Mouse (Mus musculus): ENCODE data around the gene Gli3. TPM values are rescaled to one million over a fixed set of nuclear protein-coding genes. Genes with fewer than 3 reads are reported as not detected.
A peak's percentile ranks its signal among the peaks of the same experiment; 100 is the strongest.

The Gli3 gene
- polyA plus RNA-seq, 1 experiment from 2014 or later = 18.9 TPM

- Histone ChIP-seq H3K9me3 (no peaks in the 10 kb centered on the region), H3K4me3 (replicated peaks) (no peak overlapping the region), H3K4me1 (no peaks in the 10 kb centered on the region), H3K4me2 (no peak overlapping the region), H3K36me3 (no peaks in the 10 kb centered on the region), H3K9ac (no peak overlapping the region), H3K27ac (no peak overlapping the region), H3K27me3 (replicated peaks) (no peaks in the 10 kb centered on the region)
- no peak for ATAC-seq (ENCODE audit: insufficient read depth, low FRiP score, low read depth)
- WGBS = 94% methylated on average over 7 of the region's 7 CpGs
These were observed 250.5 kb downstream of the Gli3 start for GRCm38 (mm10) chr13:15713486-15713885.

GRCm38 (mm10) chr13:15714331-15714725 lies 251.3 kb downstream of the Gli3 start:
- Histone ChIP-seq H3K9me3 (no peaks in the 10 kb centered on the region), H3K36me3 (no peaks in the 10 kb centered on the region), H3K4me3 (replicated peaks) (no peak overlapping the region), H3K4me2 (no peak overlapping the region), H3K9ac (no peak overlapping the region), H3K27me3 (replicated peaks) (no peaks in the 10 kb centered on the region), H3K4me1 (no peaks in the 10 kb centered on the region), H3K27ac (no peak overlapping the region)
- no peak for ATAC-seq (ENCODE audit: insufficient read depth, low FRiP score, low read depth)
- 82% methylated on average over 4 of the region's 4 CpGs for WGBS

GRCm38 (mm10) chr13:15714726-15715437 lies 251.8 kb downstream of the Gli3 start:
- Histone ChIP-seq H3K27ac (no peak overlapping the region), H3K27me3 (replicated peaks) (no peaks in the 10 kb centered on the region), H3K4me3 (replicated peaks) (no peak overlapping the region), H3K36me3 (no peaks in the 10 kb centered on the region), H3K9me3 (no peaks in the 10 kb centered on the region), H3K4me2 (no peak overlapping the region), H3K9ac (no peak overlapping the region), H3K4me1 (no peaks in the 10 kb centered on the region)
- WGBS = 47% methylated on average over 8 of the region's 8 CpGs
- ATAC-seq (ENCODE audit: insufficient read depth, low FRiP score, low read depth) = no peak

- Histone ChIP-seq H3K36me3 (peaks cover 20% of the 10 kb centered on the region), H3K27ac (no peak overlapping the region), H3K4me2 (no peak overlapping the region), H3K27me3 (replicated peaks) (no peaks in the 10 kb centered on the region), H3K4me3 (replicated peaks) (no peak overlapping the region), H3K9ac (no peak overlapping the region), H3K9me3 (no peaks in the 10 kb centered on the region), H3K4me1 (no peaks in the 10 kb centered on the region)
- no peak for ATAC-seq (ENCODE audit: insufficient read depth, low FRiP score, low read depth)
- WGBS = 87% methylated on average over 1 of the region's 1 CpGs
These were observed 258.4 kb downstream of the Gli3 start for GRCm38 (mm10) chr13:15721446-15721845.

GRCm38 (mm10) chr13:15722766-15723379 lies 259.8 kb downstream of the Gli3 start:
- 94% methylated on average over 1 of the region's 1 CpGs for WGBS
- peaks cover 22% of the 10 kb centered on the region for H3K36me3 ChIP-seq
- no peak for ATAC-seq (ENCODE audit: insufficient read depth, low FRiP score, low read depth)

GRCm38 (mm10) chr13:15724723-15725122 lies 261.7 kb downstream of the Gli3 start:
- H3K4me2 ChIP-seq = no peak overlapping the region
- H3K4me1 ChIP-seq = no peaks in the 10 kb centered on the region
- H3K4me3 ChIP-seq (replicated peaks) = no peak overlapping the region
- peaks cover 22% of the 10 kb centered on the region for H3K36me3 ChIP-seq
- H3K27ac ChIP-seq = no peak overlapping the region
- no peak for ATAC-seq (ENCODE audit: insufficient read depth, low FRiP score, low read depth)
- H3K9me3 ChIP-seq = no peaks in the 10 kb centered on the region
- H3K9ac ChIP-seq = no peak overlapping the region
- WGBS = 90% methylated on average over 10 of the region's 10 CpGs
- H3K27me3 ChIP-seq (replicated peaks) = no peaks in the 10 kb centered on the region

More at GRCm38 (mm10) chr13:15722766-15723379, 259.8 kb downstream of the Gli3 start:
- H3K4me2 ChIP-seq = no peak overlapping the region
- H3K27ac ChIP-seq = no peak overlapping the region
- no peak overlapping the region for H3K9ac ChIP-seq
- H3K9me3 ChIP-seq = no peaks in the 10 kb centered on the region
- H3K4me1 ChIP-seq = no peaks in the 10 kb centered on the region
- H3K27me3 ChIP-seq (replicated peaks) = no peaks in the 10 kb centered on the region
- no peak overlapping the region for H3K4me3 ChIP-seq (replicated peaks)

GRCm38 (mm10) chr13:15741771-15742170 lies 278.7 kb downstream of the Gli3 start:
- ATAC-seq (ENCODE audit: insufficient read depth, low FRiP score, low read depth) = peak; percentile 89
- H3K27ac ChIP-seq = peak overlapping the region; percentile 41; the same call in 1 of the 2 replicates
- no peaks in the 10 kb centered on the region for H3K9me3 ChIP-seq
- no peak overlapping the region for H3K4me2 ChIP-seq
- no peak overlapping the region for H3K9ac ChIP-seq
- H3K4me3 ChIP-seq (replicated peaks) = no peak overlapping the region
- H3K4me1 ChIP-seq = no peaks in the 10 kb centered on the region; the same call in 1 of the 2 replicates
- 38% methylated on average over 1 of the region's 1 CpGs for WGBS
- no peaks in the 10 kb centered on the region for H3K27me3 ChIP-seq (replicated peaks)
- no peaks in the 10 kb centered on the region for H3K36me3 ChIP-seq

- 62% methylated on average over 3 of the region's 3 CpGs for WGBS
- no peak for ATAC-seq (ENCODE audit: insufficient read depth, low FRiP score, low read depth)
- Histone ChIP-seq H3K4me1 (no peaks in the 10 kb centered on the region; the same call in 1 of the 2 replicates), H3K27ac (peak overlapping the region; percentile 63), H3K9ac (no peak overlapping the region), H3K4me3 (replicated peaks) (no peak overlapping the region), H3K27me3 (replicated peaks) (no peaks in the 10 kb centered on the region), H3K9me3 (no peaks in the 10 kb centered on the region), H3K4me2 (no peak overlapping the region), H3K36me3 (no peaks in the 10 kb centered on the region)
These were observed 279.3 kb downstream of the Gli3 start for GRCm38 (mm10) chr13:15742308-15742707.

- no peaks in the 10 kb centered on the region; the same call in 1 of the 2 replicates for H3K4me1 ChIP-seq
- ATAC-seq (ENCODE audit: insufficient read depth, low FRiP score, low read depth) = no peak
- 49% methylated on average over 4 of the region's 4 CpGs for WGBS
- no peak overlapping the region for H3K9ac ChIP-seq
- no peaks in the 10 kb centered on the region for H3K36me3 ChIP-seq
- H3K27me3 ChIP-seq (replicated peaks) = no peaks in the 10 kb centered on the region
- no peak overlapping the region for H3K4me2 ChIP-seq
- H3K4me3 ChIP-seq (replicated peaks) = no peak overlapping the region
- peak overlapping the region; percentile 63 for H3K27ac ChIP-seq
- H3K9me3 ChIP-seq = no peaks in the 10 kb centered on the region
These were observed 279.7 kb downstream of the Gli3 start for GRCm38 (mm10) chr13:15742777-15743176.

GRCm38 (mm10) chr13:15758835-15759632 lies 296.0 kb downstream of the Gli3 start:
- Histone ChIP-seq H3K27ac (0 out of 2 replicates have a peak overlapping the region, but pooled peaks have one; percentile 2), H3K4me1 (no peaks in the 10 kb centered on the region; the same call in 1 of the 2 replicates)

GRCm38 (mm10) chr13:15759633-15760441 lies 296.8 kb downstream of the Gli3 start:
- peak overlapping the region; percentile 59 for H3K4me2 ChIP-seq
- WGBS = 39% methylated on average over 10 of the region's 10 CpGs
- H3K4me1 ChIP-seq = no peaks in the 10 kb centered on the region; the same call in 1 of the 2 replicates
- no peaks in the 10 kb centered on the region for H3K36me3 ChIP-seq
- no peaks in the 10 kb centered on the region for H3K9me3 ChIP-seq
- 0 out of 2 replicates have a peak overlapping the region, but pooled peaks have one; percentile 2 for H3K27ac ChIP-seq
- H3K9ac ChIP-seq = no peak overlapping the region
- peak; percentile 28; the same call in 1 of the 2 replicates for ATAC-seq (ENCODE audit: insufficient read depth, low FRiP score, low read depth)
- no peaks in the 10 kb centered on the region for H3K27me3 ChIP-seq (replicated peaks)
- H3K4me3 ChIP-seq (replicated peaks) = peak overlapping the region; percentile 35

More at GRCm38 (mm10) chr13:15758835-15759632, 296.0 kb downstream of the Gli3 start:
- H3K9ac ChIP-seq = no peak overlapping the region
- peak; percentile 68; the same call in 1 of the 2 replicates for ATAC-seq (ENCODE audit: insufficient read depth, low FRiP score, low read depth)
- 4% methylated on average over 38 of the region's 38 CpGs for WGBS
- H3K36me3 ChIP-seq = no peaks in the 10 kb centered on the region
- peak overlapping the region; percentile 59 for H3K4me2 ChIP-seq
- no peaks in the 10 kb centered on the region for H3K9me3 ChIP-seq
- peak overlapping the region; percentile 35 for H3K4me3 ChIP-seq (replicated peaks)
- no peaks in the 10 kb centered on the region for H3K27me3 ChIP-seq (replicated peaks)

Data from stomach, embryonic 15.5 days (tissue).